Mouse (Mus musculus) heart, adult 8-10 months (tissue): Measurements from ENCODE around the gene Steap2. TPM values are rescaled to one million over a fixed set of nuclear protein-coding genes. Genes with fewer than 3 reads are reported as not detected.
"Not testable (repeated sequence)": the region's sequence is repeated elsewhere in the genome, so short reads cannot be mapped to it uniquely, and the experiment has no call there.

Source experiments
- DNase-seq: peaks from one replicate; pipeline ENCODE4 v3.0.0; 2022; ENCODE audit warnings: low spot score
- total RNA-seq, 4 experiments: library from RNA; stranded (reverse); gene quantifications; 2 replicates each; pipeline ENCODE4 v1.2.4; 2022

Steap2 gene
- total RNA-seq = under 1 TPM; 0.44 to 0.65 (median 0.60) TPM

DNA sequence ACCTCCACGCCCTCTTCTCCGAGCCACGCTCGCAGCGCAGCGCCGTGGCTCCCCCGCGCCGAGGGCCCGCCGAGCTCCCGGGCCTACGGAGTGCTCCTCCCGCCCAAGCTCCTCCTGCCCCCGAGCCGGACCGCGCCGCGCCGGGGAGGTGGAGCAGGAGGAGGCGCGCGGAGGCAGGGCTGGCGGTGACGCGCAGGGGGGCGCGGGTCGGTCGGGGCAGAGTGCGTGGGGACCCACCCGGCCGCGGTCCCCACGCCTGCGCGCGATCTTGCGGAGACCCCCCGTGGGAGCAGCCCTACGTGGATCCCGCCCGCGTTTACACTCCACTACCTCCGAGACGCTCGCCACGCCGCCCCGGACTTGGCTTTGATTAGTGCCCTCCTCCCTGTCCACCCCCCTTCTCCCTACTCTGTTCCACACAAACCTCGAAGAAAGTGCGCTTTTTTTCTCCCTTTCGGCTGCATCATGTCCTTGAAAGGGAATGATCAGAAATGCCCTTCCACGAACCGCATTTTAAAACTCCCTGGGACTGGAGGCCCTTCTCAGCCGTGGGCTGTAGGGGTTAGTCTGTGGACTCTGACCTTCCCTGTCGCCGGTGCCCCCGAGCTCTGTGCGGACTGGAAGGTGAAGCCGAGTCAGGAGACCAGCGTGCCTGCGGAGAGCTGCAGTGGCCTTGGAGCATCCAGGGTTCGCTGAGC, at the start of gene Steap2:
Steap2 (minus strand) TSS at position 623 of the 698 bp plus-strand sequence.
- DNase-seq = peak; percentile 7

DNA sequence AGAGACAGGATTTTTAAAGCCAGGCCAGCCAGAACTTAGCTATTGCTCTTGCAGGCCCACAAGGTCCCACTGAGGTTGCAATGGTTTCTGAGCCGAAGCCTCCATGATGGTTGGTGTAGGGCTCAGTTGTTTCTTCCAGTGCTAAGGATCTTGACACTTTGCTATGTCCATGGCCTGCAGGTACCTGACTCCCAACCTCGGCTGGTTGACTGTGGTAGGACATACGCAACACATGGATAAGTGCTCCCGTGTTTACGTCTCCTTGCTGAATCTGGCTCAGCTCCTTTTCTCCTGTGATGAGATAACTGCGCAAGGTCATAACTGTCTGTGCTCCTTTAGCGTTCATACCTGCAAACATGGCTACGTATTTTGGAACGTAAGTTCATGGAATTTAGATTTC, 40.1 kb upstream of the Steap2 start:
- no peak for DNase-seq

DNA sequence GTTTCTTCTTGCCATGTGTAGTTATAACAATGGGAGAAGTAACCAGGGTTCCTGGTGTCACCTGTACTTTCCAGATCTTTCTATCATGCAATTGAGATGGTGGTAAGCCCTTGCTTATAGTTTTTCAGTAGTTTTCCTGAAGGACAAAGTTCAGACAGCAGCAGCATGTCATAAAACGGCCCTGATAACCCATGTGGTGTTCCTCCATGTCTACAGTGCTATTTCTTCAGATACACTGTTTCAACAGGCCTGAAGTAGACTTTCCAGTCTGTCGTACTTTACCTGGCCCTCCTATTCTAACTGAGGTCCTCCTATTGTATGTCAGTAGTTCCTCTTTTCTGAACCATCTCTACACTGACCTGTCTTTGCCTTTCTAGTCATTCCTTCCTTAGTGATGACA, 38.5 kb upstream of the Steap2 start:
- no peak for DNase-seq

DNA sequence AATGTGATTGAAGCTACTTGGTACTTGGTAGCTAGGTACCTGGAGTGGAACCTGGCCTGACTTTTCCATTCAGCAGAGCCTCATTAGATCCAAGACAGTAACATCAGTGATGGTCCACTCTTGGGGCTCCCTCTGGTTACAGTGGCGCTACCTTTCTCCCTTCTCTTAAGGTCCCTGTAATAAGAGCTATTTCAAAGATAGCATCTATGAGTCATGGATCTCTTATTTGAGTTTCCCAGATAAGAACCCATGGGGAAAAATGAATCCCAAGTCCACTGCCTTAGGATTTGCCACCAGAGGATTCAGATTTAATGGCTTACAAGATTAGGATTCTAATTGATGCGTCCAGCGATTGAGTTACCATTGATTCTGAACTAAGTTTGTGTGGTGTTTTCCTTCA, 37.8 kb upstream of the Steap2 start:
- no peak for DNase-seq

DNA sequence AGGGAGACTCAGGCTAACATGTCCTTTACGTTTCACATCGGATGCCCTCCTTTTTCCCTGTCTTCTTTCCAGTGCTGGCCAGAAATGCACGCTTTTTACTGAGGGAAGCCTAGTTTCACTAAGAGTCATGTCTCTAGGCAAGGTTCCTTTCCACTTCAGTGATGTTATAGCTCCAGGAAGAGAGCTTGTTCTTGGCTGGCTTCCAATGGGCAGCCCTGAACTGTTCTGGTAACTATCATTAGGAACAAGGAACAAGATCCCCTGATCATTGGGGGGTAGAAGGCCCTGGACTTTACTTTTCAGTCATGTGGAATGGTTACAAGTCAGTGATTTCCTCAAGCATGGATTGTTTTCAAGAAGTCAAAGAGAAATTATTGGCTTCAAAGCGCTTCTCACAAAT, 35.5 kb upstream of the Steap2 start:
- no peak for DNase-seq

DNA sequence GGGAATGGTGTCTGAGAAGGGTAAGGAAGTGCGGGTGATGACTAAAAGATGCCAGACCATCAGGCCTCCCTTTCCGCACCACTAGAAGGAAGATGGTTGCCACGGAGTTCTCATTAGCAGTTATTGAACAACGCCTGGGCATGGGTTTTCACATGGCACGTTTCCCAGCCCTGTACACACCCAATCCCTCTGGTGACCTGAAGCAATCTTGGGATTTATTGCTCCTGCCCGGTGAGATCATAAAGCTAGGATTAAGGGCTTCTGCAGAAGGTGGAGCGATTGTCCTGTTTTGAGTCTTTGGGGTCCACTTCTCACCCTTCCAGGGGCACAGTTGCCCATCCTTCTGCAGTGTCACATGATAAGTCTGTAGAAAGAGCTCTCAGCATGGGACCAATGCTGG, 27.8 kb upstream of the Steap2 start:
- no peak for DNase-seq

DNA sequence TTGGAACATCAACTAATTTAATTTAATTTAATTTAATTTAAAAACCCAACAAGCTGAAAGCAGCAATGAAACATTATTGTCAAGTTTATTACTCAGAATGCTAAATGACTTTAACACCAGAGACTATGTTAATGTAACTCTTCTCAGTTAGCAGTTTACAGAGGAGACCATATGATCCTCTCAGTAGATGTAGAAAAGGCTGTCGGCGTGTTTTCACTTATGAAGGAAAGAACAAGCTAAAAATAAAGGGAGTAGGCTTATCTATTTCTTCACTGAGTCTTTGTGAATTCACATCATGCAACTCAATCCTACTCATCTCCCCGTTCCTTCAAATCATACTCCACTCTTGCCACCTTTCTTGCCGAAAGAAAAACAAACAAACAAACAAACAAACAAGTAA, 16.7 kb upstream of the Steap2 start:
- no peak for DNase-seq

DNA sequence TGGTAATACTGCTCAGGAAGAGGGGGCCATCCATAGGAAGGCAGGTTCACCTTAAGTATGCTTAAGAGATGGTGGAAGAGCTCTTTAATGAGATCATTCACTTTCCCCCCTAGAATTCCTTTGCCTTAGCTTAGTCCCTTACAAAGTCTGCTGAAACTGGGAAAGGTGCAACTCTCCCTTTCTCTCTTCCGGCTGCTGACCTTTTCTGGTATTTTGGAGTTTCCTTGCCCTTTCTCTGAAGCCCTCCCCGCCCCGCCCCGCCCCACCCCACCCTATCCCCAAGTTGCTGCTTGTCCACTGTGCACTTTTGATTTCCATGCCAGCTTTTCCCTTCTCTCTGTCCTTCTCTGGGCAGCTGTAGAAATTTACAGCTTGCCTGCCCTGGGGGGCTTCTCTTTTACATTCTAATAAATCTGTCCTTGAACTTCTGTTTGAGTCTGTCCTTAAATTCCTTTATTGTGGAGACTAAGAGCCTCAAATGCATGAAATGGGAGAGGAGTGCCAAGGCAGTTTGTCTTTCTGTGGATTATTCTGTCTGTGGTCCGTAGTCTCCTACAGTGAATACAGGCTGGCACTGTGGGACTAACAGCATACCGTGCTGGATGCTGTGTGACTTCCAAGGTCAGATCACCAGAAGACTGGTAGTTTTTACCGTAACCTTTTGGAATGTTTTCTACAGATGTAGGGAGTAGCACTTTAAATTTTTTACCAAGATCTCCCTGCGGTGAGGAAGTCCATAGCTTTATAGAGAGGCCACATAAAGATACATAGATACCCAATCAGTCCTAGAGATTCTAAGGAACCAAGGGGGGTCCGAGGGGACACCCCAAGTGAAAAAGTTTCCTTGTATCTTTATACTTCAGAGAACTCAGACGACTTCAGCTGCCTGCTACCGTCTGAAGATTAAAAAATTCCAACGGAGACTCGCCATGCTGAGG, 13.2 kb upstream of the Steap2 start:
- no peak for DNase-seq

DNA sequence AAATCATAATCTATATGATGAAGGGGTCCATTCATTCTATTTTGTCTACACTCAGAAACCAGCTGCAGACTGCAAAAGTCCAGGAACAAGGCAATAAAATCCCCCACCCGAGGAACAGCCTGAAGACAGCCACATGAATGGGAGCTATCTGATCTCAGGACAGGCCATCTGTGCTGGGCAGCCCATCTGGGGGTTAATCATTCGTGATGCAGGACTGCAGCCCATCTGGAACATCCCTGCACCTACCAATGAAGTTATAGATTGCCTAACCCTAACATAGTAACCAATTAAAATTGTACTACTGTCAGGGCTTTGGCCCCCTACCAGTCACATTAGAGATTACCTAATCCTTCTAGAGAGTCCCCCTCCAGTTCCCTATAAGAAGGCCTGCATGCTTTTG, 10.6 kb upstream of the Steap2 start:
- DNase-seq = no peak

DNA sequence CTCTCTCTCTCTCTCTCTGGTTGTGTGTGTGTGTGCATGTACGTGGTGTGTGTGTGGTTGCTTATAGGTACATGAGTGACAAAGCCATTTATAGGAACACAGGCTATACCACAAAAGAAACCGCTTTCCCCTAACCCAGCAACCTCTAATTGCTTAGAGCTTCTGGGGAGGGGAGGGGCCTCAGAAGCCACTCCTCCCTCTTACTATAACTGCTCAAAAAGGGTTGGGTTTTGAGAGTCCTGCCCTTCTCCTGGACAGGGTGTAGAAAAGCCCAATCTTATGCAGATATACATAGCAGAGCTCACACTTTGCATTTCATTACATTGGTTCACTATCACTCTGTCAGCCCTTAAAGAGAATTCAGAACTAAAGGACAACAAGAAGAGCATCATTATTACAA, 6.0 kb upstream of the Steap2 start:
- DNase-seq = no peak

DNA sequence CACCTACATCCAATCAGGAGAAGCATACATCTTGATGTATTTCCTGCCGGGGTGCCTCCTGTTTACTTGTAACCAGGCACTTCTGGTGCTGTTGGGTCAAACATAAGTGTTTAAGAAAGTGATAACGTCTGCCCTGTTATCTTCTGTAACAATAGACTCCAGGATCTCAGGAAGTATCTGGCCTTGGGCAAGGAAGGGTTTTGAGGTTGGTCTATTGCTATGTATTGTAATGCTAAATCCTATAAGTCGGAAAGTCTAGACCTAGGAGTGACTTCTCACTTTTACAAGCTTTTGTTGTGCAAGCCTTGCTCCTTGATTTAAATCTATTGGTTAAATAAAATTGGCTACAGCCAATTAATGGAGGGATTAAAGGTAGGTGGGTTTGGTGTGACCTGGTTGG, 4.5 kb upstream of the Steap2 start:
- DNase-seq = no peak

DNA sequence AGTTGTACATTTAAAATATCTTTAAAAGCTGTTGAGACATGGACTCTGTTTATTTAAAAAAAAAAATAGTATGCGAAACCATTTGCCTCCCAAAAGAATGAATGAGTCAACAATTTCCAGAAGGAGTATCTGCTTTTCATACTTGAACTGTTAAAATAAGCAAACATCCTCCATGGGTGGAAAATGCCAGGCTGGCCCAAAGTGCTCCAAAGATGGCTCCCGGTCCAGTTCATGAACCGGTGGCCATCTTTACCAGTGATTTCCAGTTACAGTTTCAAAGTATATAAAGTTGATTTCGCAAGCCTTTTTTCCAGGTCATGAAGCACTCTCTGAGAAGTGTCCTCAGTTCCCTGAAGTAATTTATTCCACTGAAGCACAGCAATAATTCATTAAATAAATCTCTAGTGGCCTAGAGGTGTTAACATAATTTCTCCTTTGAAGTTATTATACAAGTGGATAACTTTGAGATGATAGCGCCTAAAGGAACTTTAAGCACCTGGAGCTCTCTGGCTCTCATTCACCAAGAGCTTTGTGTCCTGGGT, 1.1 kb upstream of the Steap2 start:
- DNase-seq = no peak

DNA sequence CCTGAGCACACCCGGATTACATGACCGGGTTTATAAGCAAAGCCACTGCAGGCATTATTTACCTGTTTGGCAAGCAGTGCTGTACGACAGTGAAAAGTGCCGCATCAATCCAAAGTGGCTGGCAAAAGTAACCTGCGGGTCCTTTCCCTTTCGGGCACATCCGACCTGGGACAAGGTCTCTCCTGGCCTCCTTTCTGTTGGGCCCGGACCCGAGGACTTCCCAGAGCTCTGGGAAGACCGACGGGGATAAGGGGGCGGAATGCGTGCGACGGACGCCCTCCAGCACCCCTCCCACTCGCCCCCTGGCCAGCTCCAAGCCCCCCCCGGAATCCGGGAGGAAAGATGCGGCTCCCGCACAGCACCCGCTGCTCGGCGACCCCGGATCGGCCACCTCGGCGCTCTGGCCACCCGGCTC, 830 bp downstream of the Steap2 start:
- DNase-seq = no peak

DNA sequence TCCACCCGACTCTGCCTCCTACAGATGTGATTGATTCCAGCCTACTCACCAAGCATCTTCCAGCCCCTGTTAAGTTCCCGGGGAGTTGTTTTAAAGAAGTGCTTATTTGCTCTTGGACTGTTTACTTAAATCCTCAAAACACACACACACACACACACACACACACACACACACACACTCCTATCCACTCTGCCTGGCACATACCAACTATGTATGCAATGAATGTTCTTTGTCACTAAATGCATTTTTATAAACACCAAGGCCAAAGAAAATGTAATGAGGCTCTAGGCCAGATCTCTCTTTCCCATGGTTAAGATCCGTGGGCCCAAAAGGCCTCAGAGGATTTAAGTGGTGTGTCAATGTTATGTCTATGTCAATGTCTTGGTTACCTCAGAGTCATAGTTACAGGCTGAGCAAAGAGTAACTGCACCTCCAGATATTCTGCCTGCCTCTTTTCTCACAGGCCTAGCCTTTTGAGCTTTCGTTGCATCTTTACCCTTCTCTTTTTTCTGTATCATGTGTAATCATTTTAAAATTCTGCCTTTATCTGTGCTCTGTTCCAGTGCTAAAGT, 2.1 kb downstream of the Steap2 start:
- DNase-seq = no peak

DNA sequence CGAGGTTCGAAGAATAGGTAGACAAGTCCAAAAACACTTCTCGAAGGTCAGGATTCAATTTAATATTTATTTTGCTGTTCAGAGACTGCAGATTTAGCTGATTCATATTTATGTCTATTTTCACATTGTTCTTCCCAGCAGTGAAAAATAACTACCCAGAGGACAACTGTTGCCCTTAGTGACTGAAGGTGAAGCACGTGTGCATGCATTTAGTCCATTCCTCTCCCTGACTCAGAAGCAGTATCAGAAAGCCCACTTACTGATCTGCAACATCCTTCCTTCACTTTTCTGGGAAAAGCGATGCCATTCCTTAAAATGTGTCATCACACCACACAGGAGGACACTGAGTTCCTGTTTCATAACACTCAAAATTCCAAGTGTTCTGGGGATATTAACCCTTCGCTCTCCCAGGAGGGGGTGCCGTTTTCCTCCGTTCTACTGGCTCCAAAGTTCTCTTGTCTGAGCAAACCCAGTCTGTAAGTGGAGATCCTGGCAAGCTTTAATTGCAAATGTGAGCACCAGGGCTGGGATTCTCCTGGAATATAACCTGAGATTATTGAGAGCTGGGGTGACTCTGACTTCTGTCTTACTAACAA, 5.3 kb downstream of the Steap2 start:
- no peak for DNase-seq

DNA sequence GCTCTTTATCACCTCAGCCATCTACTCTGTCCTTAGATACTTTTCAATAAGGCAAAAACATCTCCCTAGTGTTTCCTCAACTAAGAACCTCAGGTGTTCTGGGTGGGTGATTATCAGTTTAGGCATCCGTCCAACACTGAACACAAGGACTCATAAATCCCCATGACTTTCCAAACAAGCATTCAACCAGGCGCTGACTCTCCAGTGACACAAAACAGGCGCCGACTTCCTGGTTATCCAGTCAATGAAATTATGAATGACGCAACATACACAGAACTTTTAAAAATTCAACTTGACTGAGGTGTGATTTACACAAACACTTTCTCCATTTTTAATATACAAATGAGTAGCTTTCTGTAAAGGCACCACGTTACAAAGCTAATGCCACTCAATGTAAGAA, 6.2 kb downstream of the Steap2 start:
- DNase-seq = no peak

DNA sequence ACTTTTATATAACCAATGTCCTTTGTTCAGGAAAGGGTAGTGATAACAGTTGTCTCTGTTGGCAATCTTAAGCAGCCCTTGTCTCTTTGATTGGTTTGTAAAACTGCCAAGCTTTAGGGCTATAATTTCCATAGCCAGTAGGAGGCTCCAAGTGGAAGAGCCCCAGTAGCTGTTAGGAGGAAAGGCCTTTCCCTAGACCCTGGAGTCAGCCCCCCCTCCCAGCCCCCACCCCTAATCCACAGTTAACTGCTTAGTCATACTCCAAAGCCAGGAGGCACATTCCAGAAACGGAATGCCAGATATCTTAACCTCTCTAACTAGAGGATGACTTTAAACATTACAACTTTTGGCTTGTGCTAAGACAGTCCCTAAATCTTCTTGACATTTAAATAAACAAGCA, 7.4 kb downstream of the Steap2 start:
- no peak for DNase-seq

DNA sequence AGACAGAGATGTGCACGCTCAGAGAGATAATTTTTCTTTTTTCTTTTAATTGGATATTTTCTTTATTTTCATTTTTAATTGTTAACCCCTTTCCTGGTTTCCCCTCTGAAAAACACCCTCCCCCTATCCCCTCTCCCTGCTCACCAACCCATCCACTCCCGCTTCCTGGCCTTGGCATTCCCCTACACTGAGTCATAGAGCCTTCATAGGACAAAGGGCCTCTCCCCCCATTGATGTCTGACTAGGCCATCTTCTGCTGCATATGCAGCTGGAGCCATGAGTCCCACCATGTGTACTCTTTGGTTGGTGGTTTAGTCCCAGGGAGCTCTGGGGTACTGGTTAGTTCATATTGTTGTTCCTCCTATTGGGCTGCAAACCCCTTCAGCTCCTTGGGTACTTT, 9.4 kb downstream of the Steap2 start:
- not testable (repeated sequence) for DNase-seq

DNA sequence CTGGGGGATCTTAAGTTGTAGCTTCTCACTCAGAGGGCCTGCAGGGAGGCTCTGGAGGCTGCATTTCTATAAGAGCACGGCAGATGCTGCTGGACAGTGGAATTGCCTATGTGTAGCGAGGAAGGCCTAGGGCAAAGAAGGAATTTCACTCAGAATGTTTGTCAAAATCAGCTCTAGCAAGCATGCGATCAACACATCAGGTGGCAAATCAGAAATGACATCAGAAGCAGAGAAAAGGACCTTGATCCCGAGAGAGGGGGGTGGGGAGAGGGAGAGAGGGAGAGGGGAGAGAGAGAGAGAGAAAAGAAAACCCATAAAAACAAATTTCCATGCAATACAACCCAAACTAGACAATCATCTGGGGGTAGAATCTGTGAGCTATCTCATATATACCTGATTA, 11.1 kb downstream of the Steap2 start:
- DNase-seq = no peak

DNA sequence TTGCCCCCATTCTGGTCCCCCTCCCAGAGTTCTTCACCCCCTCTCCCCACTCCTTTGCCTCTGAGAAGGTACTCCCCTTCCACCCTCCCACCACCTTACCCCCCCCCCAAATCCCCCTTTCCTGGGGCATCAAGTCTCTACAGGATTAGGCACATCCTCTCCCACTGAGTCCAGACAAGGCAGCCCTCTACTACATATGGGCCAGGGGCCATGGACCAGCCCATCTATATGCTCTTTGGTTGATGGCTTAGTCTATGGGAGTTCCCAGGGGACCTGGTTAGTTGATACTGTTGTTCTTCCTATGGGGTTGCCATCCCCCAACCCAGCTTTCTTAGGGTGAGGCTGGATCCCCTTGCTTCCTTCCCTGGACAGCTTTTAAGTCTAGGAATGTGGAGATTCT, 14.9 kb downstream of the Steap2 start:
- no peak for DNase-seq

DNA sequence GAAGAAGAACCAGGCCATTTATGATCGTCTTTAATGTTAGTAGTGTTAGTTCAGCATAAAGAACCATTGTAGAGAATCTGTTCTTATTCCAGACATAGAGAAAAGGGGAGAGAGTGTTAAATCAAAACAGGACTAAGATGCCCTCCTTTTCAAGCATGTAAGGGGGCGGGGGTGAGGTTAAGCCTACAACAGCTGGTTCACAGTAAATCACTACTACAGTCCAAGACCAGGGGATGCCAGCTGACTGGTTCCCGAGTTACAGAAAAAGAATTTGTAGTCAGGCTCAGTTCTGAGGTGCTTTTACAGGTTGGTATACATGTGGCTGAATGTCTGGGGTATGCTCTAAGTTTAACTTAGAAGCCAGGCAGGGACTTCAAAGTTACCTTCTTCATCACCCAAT, 18.3 kb downstream of the Steap2 start:
- DNase-seq = no peak

DNA sequence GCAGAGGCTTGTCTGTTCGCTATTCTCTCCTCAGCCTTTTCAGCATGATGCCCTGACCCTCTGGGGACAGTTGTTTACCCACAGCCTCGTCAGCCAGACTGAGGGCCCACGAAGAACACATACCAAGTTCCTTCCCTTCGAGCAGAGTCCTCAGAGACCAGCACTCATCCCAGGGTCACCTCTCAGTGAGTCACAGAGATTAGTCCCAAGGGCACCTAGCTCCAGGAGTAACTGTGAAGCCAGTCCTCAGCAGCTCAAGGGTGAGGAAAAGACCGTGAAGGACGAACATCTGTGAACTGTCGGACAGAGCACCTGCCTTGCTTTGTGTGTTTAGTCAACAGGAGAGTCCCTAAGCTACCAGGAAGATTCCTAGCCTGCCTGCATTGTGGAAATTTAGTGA, 25.5 kb downstream of the Steap2 start:
- DNase-seq = no peak
